Mouse (Mus musculus) thymus, postnatal 10 days (tissue): Measurements from ENCODE around the gene Papolb.

Source experiments
- DNase-seq, 2 experiments: peaks; one replicate each; pipeline ENCODE4 v3.0.0; 2021; ENCODE audit warnings: low spot score in 2 of 2

The Papolb gene

DNA sequence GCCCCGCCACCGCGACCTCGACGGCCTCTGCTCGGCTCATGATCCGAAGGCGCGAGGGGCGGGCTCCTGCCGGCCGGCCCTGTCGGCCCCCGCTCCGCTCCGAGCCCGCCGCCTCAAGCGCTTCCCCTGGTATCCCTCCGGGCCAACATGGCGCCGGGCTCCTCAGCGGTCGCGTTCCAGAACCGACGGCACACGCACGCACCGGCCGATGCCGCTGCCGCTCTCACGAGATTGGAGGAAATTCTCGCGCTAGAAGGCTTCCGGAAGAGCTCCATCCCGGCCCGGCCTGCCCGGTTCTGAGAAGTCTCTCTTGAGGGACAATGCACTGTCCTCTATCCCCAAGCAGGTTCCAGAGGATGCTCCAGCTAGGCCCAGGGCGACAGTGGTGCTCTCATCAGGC lies at the start of gene Papolb:
TSS of gene Papolb (minus strand) at position 162 of the 400 bp plus-strand sequence.
- DNase-seq = no peak

DNA sequence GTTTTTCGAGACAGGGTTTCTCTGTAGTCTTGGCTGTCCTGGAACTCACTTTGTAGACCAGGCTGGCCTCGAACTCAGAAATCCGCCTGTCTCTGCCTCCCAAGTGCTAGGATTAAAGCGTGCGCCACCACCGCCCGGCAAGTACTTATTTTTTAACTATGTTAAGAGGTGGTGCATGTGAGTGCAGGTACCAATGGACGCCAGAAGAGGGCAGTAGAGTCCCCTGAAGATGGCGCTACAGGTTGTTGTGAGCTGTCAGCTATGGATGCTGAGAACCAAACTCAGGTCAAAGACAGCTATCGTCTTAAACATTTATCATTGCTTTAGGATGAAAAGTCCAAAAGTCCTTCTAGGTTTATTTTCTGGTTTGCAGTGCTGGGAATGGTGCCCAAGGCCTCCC lies 48.3 kb upstream of the Papolb start:
- DNase-seq = no peak

GRCm38 (mm10) chr5:142576832-142577231 lies 47.0 kb upstream of the Papolb start:
- DNase-seq = no peak

DNA sequence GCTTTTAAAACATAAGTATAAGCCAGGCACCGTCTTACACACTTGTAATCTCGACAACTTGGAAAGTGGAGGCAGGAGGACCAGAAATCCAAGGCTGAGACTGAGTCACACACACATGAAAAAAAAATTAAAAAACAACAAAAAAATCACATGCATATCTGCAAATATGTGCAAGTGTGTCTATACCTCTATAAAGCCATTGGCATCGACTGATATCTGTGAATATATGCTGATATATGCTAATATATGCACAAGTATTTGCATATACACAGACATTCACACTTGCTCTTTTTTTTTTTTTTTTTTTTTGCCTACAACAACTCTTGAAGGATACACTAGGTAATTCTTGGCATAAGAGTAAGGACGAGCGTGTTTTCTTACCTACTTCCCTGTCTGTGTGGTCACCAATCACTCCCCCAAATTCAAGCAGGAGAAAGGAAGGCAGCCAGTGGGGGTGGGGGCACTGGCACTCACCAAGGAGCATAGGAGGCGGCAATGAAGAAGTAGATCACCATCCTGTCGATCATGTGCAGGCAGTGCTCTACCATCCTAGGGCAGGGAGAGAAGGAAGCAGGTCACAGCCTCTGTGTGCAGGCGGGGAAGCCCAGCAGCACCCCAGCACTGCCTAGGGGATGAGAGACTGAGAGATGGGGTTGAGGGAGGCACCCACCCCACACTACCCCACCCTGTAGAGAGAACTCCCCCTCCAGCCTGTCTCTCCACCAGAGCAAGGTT lies 44.6 kb upstream of the Papolb start:
- DNase-seq = no peak

- no peak for DNase-seq
Observed at GRCm38 (mm10) chr5:142564606-142565005, 34.7 kb upstream of the Papolb start.

DNA sequence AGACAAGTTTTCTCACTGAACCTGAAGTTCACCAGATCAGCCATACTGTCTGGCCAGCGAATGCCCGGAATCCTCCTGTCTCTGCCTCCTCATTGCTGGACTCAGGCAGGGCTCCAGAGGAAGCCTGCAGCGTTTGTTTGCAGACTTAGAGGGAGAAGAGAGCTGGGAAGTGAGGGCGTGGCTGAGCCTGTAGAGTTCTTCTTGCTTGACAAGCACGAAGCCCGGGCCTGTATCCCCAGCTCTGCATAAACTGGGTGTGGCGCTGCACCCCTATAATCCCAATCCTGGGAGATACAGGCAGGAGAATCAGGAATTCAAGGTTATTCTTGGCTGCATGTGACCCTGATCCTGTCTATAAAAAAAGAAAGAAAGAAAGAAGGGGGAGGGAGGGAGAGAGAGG lies 30.4 kb upstream of the Papolb start:
- no peak for DNase-seq

DNA sequence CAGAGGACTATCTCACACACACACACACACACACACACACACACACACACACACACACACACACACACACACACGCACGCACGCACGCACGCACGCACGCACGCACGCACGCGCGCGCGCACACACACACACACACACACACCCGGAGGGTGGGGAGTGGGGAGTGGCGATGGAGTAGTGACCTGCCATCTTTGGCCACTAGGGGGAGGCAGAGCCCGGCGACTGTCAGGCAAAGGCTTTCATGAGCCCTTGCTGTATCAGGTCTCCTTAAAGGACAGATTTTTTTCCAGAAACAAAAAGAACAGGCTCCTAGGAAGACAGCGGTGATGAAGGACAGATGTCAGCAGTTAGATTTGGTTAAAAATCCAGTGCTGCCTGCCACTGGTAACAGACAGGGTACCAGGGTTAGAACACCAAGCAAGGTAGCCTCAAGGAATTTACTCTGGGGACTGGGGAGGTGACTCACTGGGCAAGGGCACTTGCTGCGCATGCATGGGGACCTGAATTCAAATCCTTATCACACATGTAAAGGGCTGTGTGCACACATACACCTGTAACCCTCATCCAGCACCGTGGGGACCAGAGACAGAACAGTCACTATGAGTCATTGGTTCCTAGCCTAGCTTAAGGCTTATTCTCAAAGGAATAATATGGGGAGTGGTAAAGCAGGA lies 27.7 kb upstream of the Papolb start:
- DNase-seq = peak; percentile 14 to 66

GRCm38 (mm10) chr5:142556721-142557120 lies 26.8 kb upstream of the Papolb start:
- no peak for DNase-seq

GRCm38 (mm10) chr5:142555866-142556265 lies 26.0 kb upstream of the Papolb start:
- DNase-seq = no peak

GRCm38 (mm10) chr5:142550706-142551652 lies 21.1 kb upstream of the Papolb start, which contains the start of gene Radil:
Radil (minus strand) TSS chr5:142551098.
- peak; percentile 44 to 58 for DNase-seq

GRCm38 (mm10) chr5:142549961-142550705 lies 20.3 kb upstream of the Papolb start:
- no peak for DNase-seq

DNA sequence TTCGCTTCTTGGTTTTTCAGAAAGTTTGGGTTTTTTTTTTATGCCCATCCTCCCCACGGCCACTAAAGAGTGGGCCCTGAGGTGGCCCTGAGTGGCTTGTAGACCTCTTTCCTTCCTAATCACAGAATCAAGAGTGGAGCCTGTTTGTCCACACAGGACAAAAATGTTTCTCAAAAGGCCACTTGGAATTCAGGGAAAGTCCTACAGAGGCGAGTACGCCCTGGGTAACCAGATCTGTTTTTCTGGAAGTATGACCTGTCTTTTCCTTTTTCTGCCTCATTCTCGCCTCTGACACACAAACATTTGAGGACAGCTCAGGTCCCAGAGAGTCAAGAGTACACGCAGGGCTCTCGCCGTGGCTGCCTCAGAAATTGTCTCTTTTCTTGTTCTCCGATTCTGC lies 19.6 kb upstream of the Papolb start:
- no peak for DNase-seq

DNA sequence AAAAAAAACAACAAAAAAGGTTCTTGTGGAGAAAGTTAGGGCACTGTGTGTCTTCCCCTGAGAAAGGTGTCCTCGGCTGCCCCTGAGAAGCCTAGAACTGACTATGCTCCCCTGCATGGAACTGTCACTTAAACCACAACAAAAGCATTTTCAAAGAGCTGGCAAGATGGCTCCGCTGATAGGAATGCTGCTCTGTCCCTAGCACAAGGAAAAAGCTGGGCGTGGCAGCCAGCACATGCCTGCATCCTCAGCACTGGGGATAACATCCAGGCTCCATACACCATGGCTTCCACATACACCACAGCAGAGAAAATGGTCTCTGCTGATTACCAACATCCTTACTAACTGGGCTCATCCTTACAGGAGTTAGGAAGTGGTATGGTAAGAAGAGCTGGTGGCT lies 17.2 kb upstream of the Papolb start:
- no peak for DNase-seq

DNA sequence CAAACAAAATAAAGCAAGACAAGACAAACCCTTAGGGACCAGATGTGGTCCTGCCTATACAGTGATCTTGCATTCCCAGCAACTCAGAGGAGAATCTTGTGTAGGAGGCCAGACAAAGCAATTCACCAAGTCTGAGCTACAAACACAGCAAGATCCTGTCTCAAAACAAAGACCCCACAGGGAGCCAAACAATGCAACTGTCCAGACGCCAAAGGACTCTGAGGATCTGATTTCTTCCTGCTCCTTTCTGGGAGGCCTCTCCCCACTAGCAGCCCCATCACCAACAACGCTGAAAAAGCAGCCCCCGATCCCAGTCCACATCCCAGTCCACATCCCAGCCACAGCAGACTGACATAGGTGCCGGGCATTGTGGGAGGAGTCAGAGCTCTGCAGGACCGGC lies 16.5 kb upstream of the Papolb start:
- DNase-seq = no peak

- DNase-seq = no peak
Observed at GRCm38 (mm10) chr5:142545014-142545795, 15.3 kb upstream of the Papolb start.

DNA sequence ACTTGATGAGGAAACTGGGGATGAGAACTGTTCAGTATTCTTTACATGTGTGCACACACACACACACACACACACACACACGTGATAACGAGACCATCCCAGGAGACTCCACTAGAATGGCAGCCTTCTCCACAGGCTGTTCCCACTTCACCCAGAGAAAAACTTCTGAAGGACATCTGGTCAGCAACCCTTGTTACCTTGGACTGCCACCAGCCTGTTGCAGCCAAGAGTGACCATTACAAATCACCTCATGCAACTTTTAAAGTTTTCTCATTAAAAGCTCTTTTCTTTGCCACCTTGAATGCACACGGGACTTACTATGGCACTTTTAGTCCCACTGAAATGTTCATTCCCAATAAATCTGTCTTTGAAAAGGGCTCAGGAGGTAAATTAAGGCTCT lies 7.4 kb upstream of the Papolb start:
- no peak for DNase-seq

DNA sequence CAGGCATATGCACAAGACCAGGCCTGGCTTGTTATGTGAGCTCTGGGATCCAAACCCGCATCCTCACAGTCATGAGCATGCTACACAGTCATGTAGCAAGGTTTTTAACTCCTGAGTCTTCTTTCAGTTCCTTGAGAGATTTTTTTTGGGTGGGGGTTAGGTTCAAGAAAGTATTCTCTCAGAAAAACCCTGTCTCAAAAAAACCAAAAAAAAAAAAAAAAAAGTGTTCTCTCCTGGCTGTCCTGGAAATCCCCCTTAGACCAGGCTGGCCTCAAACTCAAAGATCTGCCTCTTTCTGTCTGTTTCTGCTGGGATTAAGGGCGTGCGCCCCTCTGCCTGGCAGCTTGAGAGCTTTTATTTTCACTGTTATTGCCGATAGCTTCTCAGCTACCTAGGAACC lies 5.5 kb upstream of the Papolb start:
- no peak for DNase-seq

DNA sequence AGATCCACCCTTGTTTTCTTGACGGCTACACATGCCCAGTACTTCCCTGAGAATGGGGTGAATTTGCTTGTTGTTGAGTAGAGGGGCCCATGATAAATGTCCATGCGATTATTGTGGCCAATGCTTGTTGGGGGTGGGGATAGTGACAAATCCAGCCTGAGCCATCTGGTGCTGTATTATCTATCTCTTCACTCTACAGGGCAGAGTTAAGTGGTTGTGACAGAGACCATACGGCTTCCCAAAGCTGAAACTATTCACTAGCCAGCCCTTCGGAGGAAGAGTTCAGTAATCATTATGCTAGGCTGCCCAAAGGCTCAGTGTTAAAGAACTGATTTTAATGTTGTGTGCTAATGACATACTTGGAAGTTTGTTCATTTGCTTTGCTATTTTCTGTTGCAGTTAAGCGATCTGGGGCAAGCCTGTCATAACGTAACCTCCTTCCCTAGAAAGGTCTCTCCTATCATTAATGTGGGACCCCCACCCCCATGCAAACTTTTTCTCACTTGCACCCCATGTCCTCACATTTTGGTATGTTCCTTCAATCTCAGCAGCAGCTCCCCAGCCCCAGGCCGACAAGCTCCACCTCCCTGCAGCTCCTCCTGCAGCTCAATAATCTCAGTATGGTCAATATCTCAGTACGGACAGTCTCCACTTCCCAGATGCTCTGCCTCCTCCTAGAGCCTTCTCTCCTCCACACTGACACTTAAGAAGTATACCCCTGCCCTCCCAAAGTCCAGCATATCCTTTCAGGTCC lies 5.0 kb downstream of the Papolb start:
- DNase-seq = no peak

- no peak for DNase-seq
Observed at GRCm38 (mm10) chr5:142521195-142521866, 8.5 kb downstream of the Papolb start.
